Mouse (Mus musculus): ENCODE measurements around the gene Ttc4.

The Ttc4 gene

GRCm38 (mm10) chr4:106650833-106651527, 27.8 kb downstream of the Ttc4 start, which contains the start of gene Pars2:
Pars2 (plus strand) TSS chr4:106651069.
- peak; percentile 93 to 97 for DNase-seq (ENCODE audit: low spot score in 2 of 2)

GRCm38 (mm10) chr4:106647137-106647536, 31.6 kb downstream of the Ttc4 start:
- no peak for DNase-seq (ENCODE audit: low spot score in 2 of 2)

GRCm38 (mm10) chr4:106645797-106646196, 32.9 kb downstream of the Ttc4 start:
- no peak for DNase-seq (ENCODE audit: low spot score in 2 of 2)

GRCm38 (mm10) chr4:106644218-106644610, 34.5 kb downstream of the Ttc4 start:
- no peak for DNase-seq (ENCODE audit: low spot score in 2 of 2)

- DNase-seq (ENCODE audit: low spot score in 2 of 2) = no peak
Measured at GRCm38 (mm10) chr4:106643483-106644217, 35.1 kb downstream of the Ttc4 start.

- no peak for DNase-seq (ENCODE audit: low spot score in 2 of 2)
Measured at GRCm38 (mm10) chr4:106634086-106634479, 44.7 kb downstream of the Ttc4 start.

- no peak for DNase-seq (ENCODE audit: low spot score in 2 of 2)
Measured at GRCm38 (mm10) chr4:106633281-106634085, 45.3 kb downstream of the Ttc4 start.

GRCm38 (mm10) chr4:106632313-106632712, 46.4 kb downstream of the Ttc4 start:
- DNase-seq (ENCODE audit: low spot score in 2 of 2) = no peak

GRCm38 (mm10) chr4:106630333-106631220, 48.2 kb downstream of the Ttc4 start:
- peak; percentile 83 to 96 for DNase-seq (ENCODE audit: low spot score in 2 of 2)

GRCm38 (mm10) chr4:106629374-106629773, 49.4 kb downstream of the Ttc4 start:
- no peak for DNase-seq (ENCODE audit: low spot score in 2 of 2)

GRCm38 (mm10) chr4:106628650-106629360, 49.9 kb downstream of the Ttc4 start:
- DNase-seq (ENCODE audit: low spot score in 2 of 2) = no peak

- no peak for DNase-seq (ENCODE audit: low spot score in 2 of 2)
Measured at GRCm38 (mm10) chr4:106627809-106628208, 50.9 kb downstream of the Ttc4 start.

- no peak for DNase-seq (ENCODE audit: low spot score in 2 of 2)
Measured at GRCm38 (mm10) chr4:106624271-106624670, 54.5 kb downstream of the Ttc4 start.

GRCm38 (mm10) chr4:106622712-106623111, 56.0 kb downstream of the Ttc4 start:
- DNase-seq (ENCODE audit: low spot score in 2 of 2) = no peak

GRCm38 (mm10) chr4:106622030-106622493, 56.7 kb downstream of the Ttc4 start, which contains the start of gene Ttc22:
Ttc22 (plus strand) TSS chr4:106622432.
- DNase-seq (ENCODE audit: low spot score in 2 of 2) = no peak

- DNase-seq (ENCODE audit: low spot score in 2 of 2) = no peak
Measured at GRCm38 (mm10) chr4:106621428-106621827, 57.3 kb downstream of the Ttc4 start.

- no peak for DNase-seq (ENCODE audit: low spot score in 2 of 2)
Measured at GRCm38 (mm10) chr4:106618898-106619297, 59.8 kb downstream of the Ttc4 start.

GRCm38 (mm10) chr4:106617056-106617455, 61.7 kb downstream of the Ttc4 start, which contains the start of gene Lexm:
Lexm (minus strand) TSS chr4:106617241.
- no peak for DNase-seq (ENCODE audit: low spot score in 2 of 2)

GRCm38 (mm10) chr4:106615637-106616036, 63.1 kb downstream of the Ttc4 start:
- no peak for DNase-seq (ENCODE audit: low spot score in 2 of 2)

GRCm38 (mm10) chr4:106614881-106615280, 63.9 kb downstream of the Ttc4 start:
- no peak for DNase-seq (ENCODE audit: low spot score in 2 of 2)

Data from left cerebral cortex, adult 9 months (tissue).